Mouse (Mus musculus) splenic B cell, adult 2 months (primary cell): ENCODE results near the gene Mtmr4.

Source experiments
- DNase-seq: peaks from one replicate; pipeline ENCODE4 v3.0.0-alpha.2; 2011; ENCODE audit warnings: low read depth, low spot score
- H3K27me3 ChIP-seq: 2 replicates; pipeline ENCODE4 v1.6.1; 2012; ENCODE audit warnings: mild to moderate bottlenecking, low read length, moderate library complexity, mixed read lengths; ENCODE audit not compliant: control insufficient read depth, poor library complexity, insufficient read depth, severe bottlenecking
- H3K36me3 ChIP-seq: 2 replicates; pipeline ENCODE4 v1.6.1; 2012; ENCODE audit warnings: mild to moderate bottlenecking, low read length, moderate library complexity, mixed read lengths; ENCODE audit not compliant: control insufficient read depth, poor library complexity, insufficient read depth, severe bottlenecking

Mtmr4 gene

GRCm38 (mm10) chr11:87591526-87592353 is at the start of gene Mtmr4:
Mtmr4 (plus strand) TSS chr11:87592162.
- DNase-seq: peak; percentile 99
- no peaks in the 10 kb centered on the region for H3K27me3 ChIP-seq
- H3K36me3 ChIP-seq: no peaks in the 10 kb centered on the region; the same call in 1 of the 2 replicates

- Histone ChIP-seq H3K27me3 (no peaks in the 10 kb centered on the region), H3K36me3 (no peaks in the 10 kb centered on the region)
- no peak for DNase-seq
Measured at GRCm38 (mm10) chr11:87542285-87542684, 49.7 kb upstream of the Mtmr4 start.

DNA sequence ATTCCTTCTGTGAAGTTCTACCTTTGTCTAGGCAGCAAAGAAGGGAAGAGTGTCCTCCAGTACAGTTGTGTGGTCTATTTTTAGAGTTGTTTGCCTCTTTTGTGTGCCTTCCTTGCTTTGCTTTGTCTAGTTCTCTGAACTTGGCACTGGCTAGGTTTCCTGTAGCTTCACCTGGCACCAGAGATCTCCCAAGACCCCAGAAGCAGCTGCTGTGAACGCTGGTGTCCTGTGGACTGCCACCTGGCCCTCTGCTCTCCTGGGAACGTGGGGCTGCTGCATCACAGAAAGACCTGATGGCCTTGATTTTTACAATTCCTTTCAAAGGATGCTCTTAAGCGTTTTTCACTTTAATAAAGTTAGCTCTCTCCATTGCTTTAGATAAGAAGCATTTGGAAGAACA is 49.1 kb upstream of the Mtmr4 start:
- Histone ChIP-seq H3K27me3 (no peaks in the 10 kb centered on the region), H3K36me3 (no peaks in the 10 kb centered on the region)
- DNase-seq: no peak

DNA sequence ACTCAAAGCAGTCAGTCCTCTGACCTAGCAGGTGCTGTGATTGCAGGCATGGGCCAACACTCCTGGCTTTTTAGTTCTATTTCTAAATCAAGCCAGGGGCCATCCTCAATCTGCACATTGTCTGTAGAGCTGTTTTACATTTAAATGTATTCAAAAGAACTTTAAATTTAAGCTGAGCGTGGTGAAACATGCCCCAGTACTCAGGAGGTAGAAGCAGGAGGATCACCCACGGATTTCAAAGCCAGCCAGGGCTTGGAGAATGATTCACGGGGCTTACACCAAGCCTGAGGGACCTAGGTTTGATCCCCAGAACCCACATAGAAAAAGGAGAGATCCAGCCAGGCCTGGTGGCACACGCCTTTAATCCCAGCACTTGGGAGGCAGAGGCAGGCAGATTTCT is 38.6 kb upstream of the Mtmr4 start:
- H3K27me3 ChIP-seq: no peaks in the 10 kb centered on the region
- DNase-seq: no peak
- H3K36me3 ChIP-seq: no peaks in the 10 kb centered on the region

DNA sequence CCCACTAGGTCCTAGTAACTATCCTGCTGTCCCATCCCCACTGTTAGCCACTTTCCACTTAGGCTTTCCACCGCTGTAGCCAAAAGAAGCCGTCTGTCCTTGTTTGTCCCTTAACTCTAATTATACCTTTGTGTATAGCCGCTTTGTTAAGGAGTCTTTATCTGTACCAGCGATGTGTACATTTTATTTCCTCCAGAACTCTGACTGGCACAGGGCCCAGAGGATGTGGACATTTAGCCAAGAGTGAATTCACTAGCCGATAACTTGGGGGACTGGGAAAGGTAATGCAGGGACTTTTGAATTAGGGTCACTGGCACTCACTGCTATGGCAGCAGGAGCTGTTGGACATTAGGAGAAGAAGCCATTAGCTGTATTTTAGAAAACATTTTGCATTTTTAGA is 37.6 kb upstream of the Mtmr4 start:
- no peak for DNase-seq
- H3K27me3 ChIP-seq: no peaks in the 10 kb centered on the region
- H3K36me3 ChIP-seq: no peaks in the 10 kb centered on the region

GRCm38 (mm10) chr11:87555106-87555703 is 36.8 kb upstream of the Mtmr4 start:
- no peak for DNase-seq
- H3K36me3 ChIP-seq: no peaks in the 10 kb centered on the region
- no peaks in the 10 kb centered on the region for H3K27me3 ChIP-seq

GRCm38 (mm10) chr11:87561208-87561607 is 30.8 kb upstream of the Mtmr4 start:
- DNase-seq: no peak
- H3K36me3 ChIP-seq: no peaks in the 10 kb centered on the region
- no peaks in the 10 kb centered on the region for H3K27me3 ChIP-seq

GRCm38 (mm10) chr11:87566501-87566900 is 25.5 kb upstream of the Mtmr4 start, which contains the start of gene Gm11492:
Gm11492 (plus strand) TSS chr11:87566653.
- no peak for DNase-seq
- no peaks in the 10 kb centered on the region for H3K27me3 ChIP-seq
- H3K36me3 ChIP-seq: no peaks in the 10 kb centered on the region

- no peak for DNase-seq
- H3K27me3 ChIP-seq: no peaks in the 10 kb centered on the region
- H3K36me3 ChIP-seq: no peaks in the 10 kb centered on the region
Measured at GRCm38 (mm10) chr11:87568255-87568953, 23.6 kb upstream of the Mtmr4 start, which contains the start of gene Sept4. Sept4 (plus strand) TSS chr11:87568903.

DNA sequence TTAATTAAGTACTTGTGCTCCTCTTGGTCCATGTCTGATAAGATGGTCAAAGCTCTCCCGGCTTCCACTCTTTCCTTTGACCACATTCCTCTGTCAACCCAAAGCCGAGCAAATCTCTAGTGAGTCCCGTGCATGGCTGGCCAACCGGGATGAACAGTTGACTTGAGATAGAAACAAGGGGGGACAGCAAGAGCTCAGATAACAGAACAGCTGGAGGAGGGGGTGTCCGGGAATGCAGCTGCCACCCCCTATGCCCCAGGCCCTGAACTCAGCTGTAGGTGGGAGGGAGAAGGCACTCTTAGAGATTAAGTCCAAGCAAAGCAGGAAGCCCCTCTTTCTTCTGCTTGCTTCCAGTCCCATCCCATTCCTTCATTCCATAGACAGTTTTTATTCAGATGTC is 21.2 kb upstream of the Mtmr4 start:
- Histone ChIP-seq H3K27me3 (no peaks in the 10 kb centered on the region), H3K36me3 (no peaks in the 10 kb centered on the region)
- DNase-seq: no peak

GRCm38 (mm10) chr11:87571361-87571950 is 20.5 kb upstream of the Mtmr4 start:
- Histone ChIP-seq H3K36me3 (no peaks in the 10 kb centered on the region), H3K27me3 (no peaks in the 10 kb centered on the region)
- no peak for DNase-seq

DNA sequence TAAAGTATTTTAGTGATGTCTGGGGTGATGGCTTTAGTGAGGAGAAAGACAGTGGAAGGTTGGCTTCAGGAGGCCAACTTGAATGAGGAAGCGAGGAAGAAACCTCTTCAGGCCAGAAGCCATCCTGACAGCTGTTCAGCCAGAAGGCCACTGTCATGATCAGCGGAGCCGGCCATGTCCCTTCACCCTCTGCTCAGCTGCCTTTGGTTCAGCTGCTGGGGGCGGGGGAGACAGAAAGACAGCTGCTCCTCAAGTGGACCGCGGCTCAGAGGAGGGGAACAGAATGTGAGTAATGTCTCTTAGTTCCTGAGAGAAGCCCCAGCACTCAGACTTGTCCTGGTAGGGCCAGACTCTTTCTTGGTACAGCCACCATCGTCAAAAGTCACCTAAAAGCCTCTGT is 18.2 kb upstream of the Mtmr4 start:
- no peak for DNase-seq

GRCm38 (mm10) chr11:87574520-87575180 is 17.3 kb upstream of the Mtmr4 start:
- no peaks in the 10 kb centered on the region for H3K36me3 ChIP-seq
- DNase-seq: no peak
- H3K27me3 ChIP-seq: no peaks in the 10 kb centered on the region

More for the DNA sequence above, 18.2 kb upstream of the Mtmr4 start:
- H3K27me3 ChIP-seq: no peaks in the 10 kb centered on the region
- no peaks in the 10 kb centered on the region for H3K36me3 ChIP-seq

DNA sequence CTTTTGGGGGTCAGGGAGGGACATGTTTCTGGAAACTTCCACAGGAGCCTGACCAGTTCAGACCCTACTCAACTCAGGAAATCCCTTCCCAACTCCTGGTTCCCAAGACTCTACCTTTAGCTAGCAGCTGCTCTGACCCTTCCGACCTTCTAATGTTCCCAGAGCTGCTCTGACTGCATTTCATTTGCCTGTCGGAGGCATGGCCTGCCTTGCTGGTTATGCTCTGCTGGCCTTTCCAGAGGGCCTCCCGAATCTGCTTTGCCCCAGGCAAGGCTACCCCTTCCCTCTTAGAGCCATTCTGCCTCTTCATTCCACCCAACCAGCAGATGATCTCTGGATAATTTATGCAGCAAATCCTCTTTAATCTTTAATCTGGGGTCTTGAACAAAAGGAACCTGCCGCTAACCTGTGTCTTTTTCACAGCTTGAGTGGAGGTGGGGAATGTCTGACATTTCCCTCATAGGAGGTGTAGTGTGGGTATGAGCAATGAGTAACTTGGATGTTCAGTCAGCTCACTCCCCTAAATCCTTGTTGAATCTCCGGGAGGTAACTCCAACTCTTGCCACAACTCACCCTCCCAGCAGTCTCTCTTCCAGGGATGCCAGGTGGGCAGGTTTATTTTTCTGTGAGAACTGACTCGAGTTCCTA is 14.2 kb upstream of the Mtmr4 start:
- Histone ChIP-seq H3K36me3 (no peaks in the 10 kb centered on the region), H3K27me3 (no peaks in the 10 kb centered on the region)
- no peak for DNase-seq
